Mouse (Mus musculus): ENCODE data around the gene Slc25a30.

GRCm38 (mm10) chr14:75712687-75713086, 74.2 kb downstream of the Slc25a30 start:
- no peak for TF ChIP-seq POLR2A (IDR thresholded peaks at IDR 0.05; ENCODE audit: borderline replicate concordance, control insufficient read depth, low read depth, low read length)
- TF ChIP-seq CTCF (IDR thresholded peaks at IDR 0.05; ENCODE audit: control insufficient read depth, insufficient read depth, low read length): no peak
